Mouse (Mus musculus) cerebellum, adult 11-12 months (tissue): Measurements from ENCODE around the gene Gucy2e.

Source experiments
- DNase-seq: peaks from one replicate; pipeline ENCODE4 v3.0.0; 2022

Gucy2e gene

GRCm38 (mm10) chr11:69236926-69237260 lies at the start of gene Gucy2e:
Gene Gucy2e (minus strand): TSS chr11:69237036.
- DNase-seq, result no peak

GRCm38 (mm10) chr11:69277267-69277666 lies 40.4 kb upstream of the Gucy2e start:
- DNase-seq, result no peak

GRCm38 (mm10) chr11:69276081-69276480 lies 39.2 kb upstream of the Gucy2e start:
- no peak for DNase-seq

- no peak for DNase-seq
These were observed 38.8 kb upstream of the Gucy2e start for GRCm38 (mm10) chr11:69275650-69276049.

- peak; percentile 52 for DNase-seq
These were observed 35.4 kb upstream of the Gucy2e start for GRCm38 (mm10) chr11:69272122-69272740.

GRCm38 (mm10) chr11:69269575-69269974 lies 32.7 kb upstream of the Gucy2e start:
- peak; percentile 69 for DNase-seq

- no peak for DNase-seq
These were observed 31.3 kb upstream of the Gucy2e start for GRCm38 (mm10) chr11:69268100-69268499.

- DNase-seq, result no peak
These were observed 30.5 kb upstream of the Gucy2e start for GRCm38 (mm10) chr11:69267341-69267740.

GRCm38 (mm10) chr11:69266253-69266652 lies 29.4 kb upstream of the Gucy2e start:
- peak; percentile 78 for DNase-seq

GRCm38 (mm10) chr11:69265410-69265809 lies 28.6 kb upstream of the Gucy2e start:
- DNase-seq, result no peak

GRCm38 (mm10) chr11:69264276-69264675 lies 27.4 kb upstream of the Gucy2e start:
- DNase-seq, result no peak

GRCm38 (mm10) chr11:69260111-69260510 lies 23.3 kb upstream of the Gucy2e start:
- DNase-seq, result no peak

GRCm38 (mm10) chr11:69258287-69258686 lies 21.5 kb upstream of the Gucy2e start:
- peak; percentile 52 for DNase-seq

- DNase-seq, result no peak
These were observed 21.0 kb upstream of the Gucy2e start for GRCm38 (mm10) chr11:69257807-69258206.

GRCm38 (mm10) chr11:69257072-69257471 lies 20.2 kb upstream of the Gucy2e start:
- DNase-seq, result no peak

- no peak for DNase-seq
These were observed 18.0 kb upstream of the Gucy2e start for GRCm38 (mm10) chr11:69254808-69255207.

GRCm38 (mm10) chr11:69253131-69253530 lies 16.3 kb upstream of the Gucy2e start:
- DNase-seq, result no peak

- DNase-seq, result no peak
These were observed 15.1 kb upstream of the Gucy2e start for GRCm38 (mm10) chr11:69251953-69252352.

- DNase-seq, result no peak
These were observed 14.5 kb upstream of the Gucy2e start for GRCm38 (mm10) chr11:69251135-69251842.

- DNase-seq, result no peak
These were observed 13.3 kb upstream of the Gucy2e start for GRCm38 (mm10) chr11:69250106-69250505.

GRCm38 (mm10) chr11:69249131-69249530 lies 12.3 kb upstream of the Gucy2e start:
- no peak for DNase-seq

GRCm38 (mm10) chr11:69245643-69246042 lies 8.8 kb upstream of the Gucy2e start:
- no peak for DNase-seq

GRCm38 (mm10) chr11:69244911-69245310 lies 8.1 kb upstream of the Gucy2e start:
- DNase-seq, result peak; percentile 36

- peak; percentile 37 for DNase-seq
These were observed 543 bp downstream of the Gucy2e start for GRCm38 (mm10) chr11:69236061-69236925.
